Mouse (Mus musculus): ENCODE measurements around the gene Gimap8.

The Gimap8 gene

GRCm38 (mm10) chr6:48702146-48702545 is 55.1 kb downstream of the Gimap8 start:
- no peak for DNase-seq (ENCODE audit: extremely low spot score, low read depth, low spot score)

DNA sequence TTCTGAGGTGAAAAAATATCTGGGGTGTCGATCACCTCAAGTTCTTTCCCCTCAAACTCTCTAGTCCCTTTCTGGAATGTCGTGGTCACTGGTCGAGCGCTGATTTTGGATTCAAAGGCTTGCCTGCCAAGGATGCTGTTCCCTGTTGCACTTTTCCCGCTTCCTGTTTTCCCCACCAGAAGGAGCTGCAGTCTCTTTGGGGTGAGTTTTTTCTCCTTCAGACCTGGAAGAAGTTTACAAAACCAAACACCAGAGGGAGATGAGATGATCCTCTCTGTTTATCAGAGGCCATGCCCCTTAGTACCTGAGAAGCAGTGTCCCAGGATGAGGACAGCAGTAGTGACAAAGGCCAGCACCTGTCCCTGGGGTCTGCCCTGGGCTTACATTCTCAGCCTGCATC is 55.6 kb downstream of the Gimap8 start:
- no peak for DNase-seq (ENCODE audit: extremely low spot score, low read depth, low spot score)

GRCm38 (mm10) chr6:48704146-48704545 is 57.1 kb downstream of the Gimap8 start:
- no peak for DNase-seq (ENCODE audit: extremely low spot score, low read depth, low spot score)

DNA sequence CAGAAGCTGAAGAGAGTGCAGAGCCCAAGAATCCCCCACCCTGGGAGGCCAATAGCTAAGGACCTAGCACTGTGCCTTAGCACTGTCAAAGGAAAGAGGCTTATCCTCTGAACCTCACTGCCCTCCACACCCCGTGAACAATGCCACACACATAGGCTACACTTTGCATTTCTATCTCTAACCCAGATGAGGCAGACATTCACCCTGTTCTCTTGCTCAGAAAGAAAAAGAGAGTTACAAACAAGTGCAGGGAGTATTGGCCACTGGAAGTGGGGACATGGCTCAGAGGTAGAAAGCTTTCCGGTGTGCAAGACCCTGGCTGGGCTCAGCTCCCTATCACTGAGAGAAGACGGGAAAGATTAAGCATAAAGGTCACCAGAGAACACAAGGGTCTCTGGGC is 59.1 kb downstream of the Gimap8 start:
- no peak for DNase-seq (ENCODE audit: extremely low spot score, low read depth, low spot score)

Measured in hindlimb bud, embryonic 11.5 days (tissue).